Mouse (Mus musculus) macrophage (primary cell): ENCODE measurements around the gene Cd209f. TPM values are rescaled to one million over a fixed set of nuclear protein-coding genes. Genes with fewer than 3 reads are reported as not detected.
"Not testable (repeated sequence)": the region's sequence is repeated elsewhere in the genome, so short reads cannot be mapped to it uniquely, and the experiment has no call there.

Experiments used
- H3K27ac ChIP-seq: fragments of 350-480 bp; formaldehyde crosslinking; 2 replicates; pipeline ENCODE4 v1.9.0; 2021
- H3K36me3 ChIP-seq: fragments of 350-480 bp; formaldehyde crosslinking; 2 replicates; pipeline ENCODE4 v1.9.0; 2021; ENCODE audit errors: inconsistent target
- H3K4me3 ChIP-seq: fragments of 350-480 bp; formaldehyde crosslinking; 2 replicates; pipeline ENCODE4 v1.9.0; 2021; ENCODE audit errors: inconsistent target
- H3K79me2 ChIP-seq: fragments of 350-480 bp; formaldehyde crosslinking; 2 replicates; pipeline ENCODE4 v1.9.0; 2021; ENCODE audit errors: inconsistent target
- WGBS: methylation state at CpG from one replicate; pipeline ENCODE4 v1.1.7; 2026; ENCODE audit warnings: inconsistent platforms; ENCODE audit not compliant: missing documents; 5-methylcytosine and 5-hydroxymethylcytosine counted together
- polyA plus RNA-seq: library from polyadenylated mRNA; stranded (reverse); fragments of 250-400 nt; gene quantifications from 3 replicates; pipeline ENCODE4 v1.2.4, GENCODE M21; 2018; ENCODE audit warnings: inconsistent platforms
- total RNA-seq, 78 experiments: library from RNA; depleted of rRNA; stranded (reverse); fragments of 250-400 nt; gene quantifications; 1 replicate in 9 of 78; 2 replicates in 24 of 78; 3 replicates in 43 of 78; 4 replicates in 2 of 78; pipeline ENCODE4 v1.2.4; 2018; ENCODE audit warnings: inconsistent platforms in 56 of 78

Gene Cd209f
- total RNA-seq (2018; cell fraction: chromatin; rRNA removed): 1 to 10 TPM in 5 of 26 experiments, under 1 TPM in 3, not detected in 18; 0.82 to 4.5 (median 1.2) TPM
- total RNA-seq (2018; cell fraction: cytosol; rRNA removed): 1 to 10 TPM in 6 of 26 experiments, under 1 TPM in 6, not detected in 14; 0.36 to 5.8 (median 1.1) TPM
- total RNA-seq (2018; cell fraction: nucleus; rRNA removed): 1 to 10 TPM in 1 of 26 experiments, under 1 TPM in 2, not detected in 23; 0.55 to 6.7 (median 0.83) TPM
- not detected in 3 replicates for polyA plus RNA-seq

GRCm38 (mm10) chr8:4105735-4106134, at the start of gene Cd209f:
Gene Cd209f (minus strand): TSS chr8:4105835.
- H3K79me2 ChIP-seq, H3K4me3 ChIP-seq, H3K36me3 ChIP-seq, H3K27ac ChIP-seq: not testable (repeated sequence)
- no CpG with 5 or more reads among the region's 2 CpGs for WGBS

GRCm38 (mm10) chr8:4154878-4155277, 49.2 kb upstream of the Cd209f start:
- no peak overlapping the region for H3K4me3 ChIP-seq
- no peaks in the 10 kb centered on the region for H3K79me2 ChIP-seq
- H3K27ac ChIP-seq: no peak overlapping the region
- H3K36me3 ChIP-seq: no peaks in the 10 kb centered on the region

- no peak overlapping the region for H3K4me3 ChIP-seq
- H3K36me3 ChIP-seq: no peaks in the 10 kb centered on the region
- H3K27ac ChIP-seq: no peak overlapping the region
- WGBS: 78% methylated on average over 1 of the region's 1 CpGs
- no peaks in the 10 kb centered on the region for H3K79me2 ChIP-seq
Observed at GRCm38 (mm10) chr8:4147272-4147671, 41.6 kb upstream of the Cd209f start.

GRCm38 (mm10) chr8:4141721-4142120, 36.1 kb upstream of the Cd209f start:
- Histone ChIP-seq H3K4me3 (no peak overlapping the region), H3K36me3 (no peaks in the 10 kb centered on the region), H3K27ac (no peak overlapping the region), H3K79me2 (no peaks in the 10 kb centered on the region)
- whole genome bisulfite sequencing: 61% methylated on average over 3 of the region's 3 CpGs

GRCm38 (mm10) chr8:4139660-4140646, 34.3 kb upstream of the Cd209f start:
- WGBS: 16% methylated on average over 10 of the region's 12 CpGs

GRCm38 (mm10) chr8:4133798-4134197, 28.2 kb upstream of the Cd209f start, which contains the start of gene Cd209g:
Gene Cd209g (plus strand): TSS chr8:4134098.
- H3K79me2 ChIP-seq: no peaks in the 10 kb centered on the region
- H3K36me3 ChIP-seq: no peaks in the 10 kb centered on the region
- WGBS: 88% methylated on average over 8 of the region's 10 CpGs
- H3K27ac ChIP-seq: no peak within 1 kb of the TSS
- no peak within 1 kb of the TSS for H3K4me3 ChIP-seq

More at GRCm38 (mm10) chr8:4139660-4140646, 34.3 kb upstream of the Cd209f start:
- Histone ChIP-seq H3K4me3 (no peak overlapping the region), H3K27ac (no peak overlapping the region), H3K79me2 (no peaks in the 10 kb centered on the region), H3K36me3 (no peaks in the 10 kb centered on the region)

- H3K4me3 ChIP-seq, H3K36me3 ChIP-seq, H3K79me2 ChIP-seq, H3K27ac ChIP-seq: not testable (repeated sequence)
- WGBS: 35% methylated on average over 2 of the region's 3 CpGs
Observed at GRCm38 (mm10) chr8:4088514-4088913, 17.1 kb downstream of the Cd209f start.

- WGBS: 63% methylated on average over 17 of the region's 33 CpGs
- H3K4me3 ChIP-seq, H3K79me2 ChIP-seq, H3K36me3 ChIP-seq, H3K27ac ChIP-seq: not testable (repeated sequence)
Observed at GRCm38 (mm10) chr8:4087180-4087722, 18.4 kb downstream of the Cd209f start.

Other genes with a start within 250 kb of the Cd209f start
- not detected in 3 replicates for gene Cd209d, start 227.3 kb downstream of the Cd209f start, polyA plus RNA-seq
- gene Cd209b, start 179.0 kb downstream of the Cd209f start, polyA plus RNA-seq: not detected in 3 replicates
- gene Cd209c, start 151.1 kb downstream of the Cd209f start, polyA plus RNA-seq: not detected in 3 replicates
- not detected in 3 replicates for gene Cd209g, start 28.3 kb upstream of the Cd209f start, polyA plus RNA-seq
- gene Evi5l, start 60.7 kb upstream of the Cd209f start, polyA plus RNA-seq: 6.2 to 7.8 TPM (median 7.6 TPM) in 3 replicates
- gene Prr36, start 111.6 kb upstream of the Cd209f start, polyA plus RNA-seq: 0.03 TPM in 1 of 3 replicates, not detected in the others
- not detected in 3 replicates for gene Lrrc8e, start 121.0 kb upstream of the Cd209f start, polyA plus RNA-seq
- 21.7 to 28.2 TPM (median 26.9 TPM) in 3 replicates for gene Map2k7, start 132.9 kb upstream of the Cd209f start, polyA plus RNA-seq
- 0.10 to 0.22 TPM in 2 of 3 replicates, not detected in the other for gene Gm49320, start 133.0 kb upstream of the Cd209f start, polyA plus RNA-seq
- gene Tgfbr3l, start 142.4 kb upstream of the Cd209f start, polyA plus RNA-seq: 0.36 to 1.4 TPM (median 0.42 TPM) in 3 replicates
- gene Snapc2, start 147.2 kb upstream of the Cd209f start, polyA plus RNA-seq: 8.9 to 16.2 TPM (median 13.4 TPM) in 3 replicates
- not detected in 3 replicates for gene Ctxn1, start 153.4 kb upstream of the Cd209f start, polyA plus RNA-seq
- gene Timm44, start 170.1 kb upstream of the Cd209f start, polyA plus RNA-seq: 41.5 to 47.7 TPM (median 45.0 TPM) in 3 replicates
- 7.1 to 8.6 TPM (median 7.9 TPM) in 3 replicates for gene Ccl25, start 219.4 kb upstream of the Cd209f start, polyA plus RNA-seq
- gene Elavl1, start 219.6 kb upstream of the Cd209f start, polyA plus RNA-seq: 38.9 to 70.8 TPM (median 49.9 TPM) in 3 replicates